13 mouse cellular contexts compared by ENCODE assay signal in the genomic region with DNA sequence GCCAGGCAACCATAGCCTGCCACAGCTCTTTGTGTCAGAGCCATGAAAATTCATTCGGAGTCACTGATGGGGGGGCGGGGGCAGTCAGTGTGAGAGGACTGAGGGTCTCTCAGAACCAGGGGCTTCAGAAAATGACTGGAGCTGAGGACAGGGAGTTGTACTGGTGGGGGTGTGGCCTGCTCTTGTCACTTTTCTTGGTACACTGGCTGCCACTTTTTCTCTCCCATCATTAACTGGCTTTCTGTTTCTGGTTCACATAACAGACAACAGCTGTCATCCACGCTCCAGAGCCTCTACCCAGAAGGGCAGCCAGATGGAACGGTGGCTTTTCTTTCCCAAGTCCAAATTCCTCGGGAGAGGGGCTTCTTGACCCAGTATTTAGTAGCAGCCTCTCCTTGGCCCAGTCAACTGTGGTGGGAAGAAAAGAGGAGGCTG. TPM values are rescaled to one million over a fixed set of nuclear protein-coding genes. Genes with fewer than 3 reads are reported as not detected.
DNase-seq lines count a peak whose midpoint lies in the region; ATAC-seq and TF ChIP-seq lines count a peak whose summit lies in the region.
"Had no signal": no experiment of that assay in that cellular context is flagged by ENCODE, and none has a peak within 500 bp of the region (broad histone marks: within the 10 kb centered on the region; RNA-seq: fewer than 3 reads in every experiment).

No protein-coding gene starts in this region.

- no peak overlapping the region for H3K9ac ChIP-seq in midbrain, embryonic 11.5 days (ENCODE audit: low read length)
- H3K9ac ChIP-seq in midbrain, embryonic 15.5 days, result no peak overlapping the region

- TF ChIP-seq POLR2A in cerebellum, adult 2 months (IDR thresholded peaks at IDR 0.05; ENCODE audit: borderline replicate concordance, insufficient read depth, low read length), result no peak

- H3K27me3 ChIP-seq in cerebellum, adult 2 months (ENCODE audit: control insufficient read depth, insufficient read depth, low read length), result no peaks in the 10 kb centered on the region; the same call in 1 of the 2 replicates
- H3K27me3 ChIP-seq in midbrain, embryonic 11.5 days (ENCODE audit: control insufficient read depth, insufficient read depth, low read length), result no peaks in the 10 kb centered on the region
- H3K27me3 ChIP-seq in midbrain, embryonic 15.5 days (replicated peaks), result no peaks in the 10 kb centered on the region

- intact Hi-C loops in gastrocnemius, adult 2 months (cut with DNase I), result no loop called here

- DNase-seq in cerebellum, postnatal 14 days, result peak; percentile 49 to 51
- DNase-seq in cerebellum, adult 2 months, result no peak
- DNase-seq in midbrain, embryonic 11.5 days (ENCODE audit: low spot score, missing footprints), result peak; percentile 86
- peak; percentile 37 for DNase-seq in kidney, postnatal 14 days
- DNase-seq in adrenal gland, postnatal 4 days (ENCODE audit: low spot score in 2 of 2), result no peak
- DNase-seq in gastrocnemius, adult 2 months, result no peak
- DNase-seq in right cerebral cortex, postnatal 4 days, result no peak
- DNase-seq: gastrocnemius, postnatal 14 days; lung, postnatal 14 days; thymus, postnatal 4 days had no signal

- no peak for TF ChIP-seq CTCF in cerebellum, adult 2 months (IDR thresholded peaks at IDR 0.05; ENCODE audit: borderline replicate concordance, insufficient read depth, low read depth, low read length)
- TF ChIP-seq CTCF in gastrocnemius, adult 2 months (IDR thresholded peaks at IDR 0.05), result no peak

- H3K4me3 ChIP-seq in cerebellum, adult 2 months (replicated peaks; ENCODE audit: insufficient read depth, low read depth, low read length), result no peak overlapping the region
- H3K4me3 ChIP-seq in midbrain, embryonic 11.5 days (ENCODE audit: low read depth, low read length), result no peak overlapping the region
- no peak overlapping the region for H3K4me3 ChIP-seq in midbrain, embryonic 15.5 days
- no peak overlapping the region for H3K4me3 ChIP-seq in gastrocnemius, adult 2 months

- no peak overlapping the region for H3K4me2 ChIP-seq in midbrain, embryonic 11.5 days
- H3K4me2 ChIP-seq in midbrain, embryonic 15.5 days, result no peak overlapping the region

- no peaks in the 10 kb centered on the region for H3K36me3 ChIP-seq in midbrain, embryonic 11.5 days (ENCODE audit: control insufficient read depth, insufficient read depth, low read length)
- H3K36me3 ChIP-seq in midbrain, embryonic 15.5 days (replicated peaks), result no peaks in the 10 kb centered on the region

- 14% methylated on average over 5 of the region's 5 CpGs for WGBS in cerebellum, adult 2 months
- 19% methylated on average over 5 of the region's 5 CpGs for WGBS in midbrain, embryonic 11.5 days
- 17% methylated on average over 5 of the region's 5 CpGs for WGBS in midbrain, embryonic 15.5 days

- no peaks in the 10 kb centered on the region for H3K9me3 ChIP-seq in midbrain, embryonic 11.5 days (ENCODE audit: control insufficient read depth, low read length)
- no peaks in the 10 kb centered on the region for H3K9me3 ChIP-seq in midbrain, embryonic 15.5 days

- H3K27ac ChIP-seq in cerebellum, adult 2 months (ENCODE audit: insufficient read depth, low read length), result no peak overlapping the region
- no peak overlapping the region for H3K27ac ChIP-seq in midbrain, embryonic 11.5 days (ENCODE audit: low read depth, low read length)
- H3K27ac ChIP-seq in midbrain, embryonic 15.5 days, result no peak overlapping the region
- no peak overlapping the region for H3K27ac ChIP-seq in gastrocnemius, adult 2 months

- peak; percentile 81 for ATAC-seq in midbrain, embryonic 11.5 days (ENCODE audit: low FRiP score)
- ATAC-seq in midbrain, embryonic 15.5 days (replicated peaks), result no peak

- no peaks in the 10 kb centered on the region for H3K4me1 ChIP-seq in cerebellum, adult 2 months (ENCODE audit: control insufficient read depth, insufficient read depth, low read length)
- H3K4me1 ChIP-seq in midbrain, embryonic 11.5 days (ENCODE audit: control insufficient read depth, insufficient read depth, low read length), result peaks cover 8% of the 10 kb centered on the region
- H3K4me1 ChIP-seq in midbrain, embryonic 15.5 days, result peaks cover 8% of the 10 kb centered on the region; the same call in 1 of the 2 replicates

RNA-seq across cellular contexts. Expression of gene Tekt1, which starts 23.8 kb away (rescaled TPM):
- 1.1 and 2.3 TPM in 2 replicates for polyA plus RNA-seq in cerebellum, adult 2 months (2012; rRNA removed)
- polyA plus RNA-seq in midbrain, embryonic 11.5 days (2014; fragmentation: Nextera tagmentation; extraction: Ambion mirVana), result 4.2 and 5.3 TPM in 2 replicates
- 9.7 and 11.2 TPM in 2 replicates for polyA plus RNA-seq in midbrain, embryonic 15.5 days (2015; fragmentation: Nextera tagmentation; extraction: Ambion mirVana)
- total RNA-seq in adrenal gland, postnatal 4 days (2021), result under 1 TPM; 0.51 to 0.62 TPM
- total RNA-seq in gastrocnemius, adult 2 months (2021), result 1 to 10 TPM in 1 of 2 experiments, under 1 TPM in 1; 0.33 to 2.6 TPM
- total RNA-seq: MEL had no signal

RNA-seq across cellular contexts. Expression of gene Fbxo39, which starts 24.2 kb away (rescaled TPM):
- polyA plus RNA-seq in cerebellum, adult 2 months (2012; rRNA removed), result not detected in 2 replicates
- polyA plus RNA-seq in midbrain, embryonic 11.5 days (2014; fragmentation: Nextera tagmentation; extraction: Ambion mirVana), result not detected in 2 replicates
- polyA plus RNA-seq in midbrain, embryonic 15.5 days (2015; fragmentation: Nextera tagmentation; extraction: Ambion mirVana), result not detected in 2 replicates
- total RNA-seq in adrenal gland, postnatal 4 days (2021), result not detected
- not detected for total RNA-seq in gastrocnemius, adult 2 months (2021)
- total RNA-seq: gastrocnemius, postnatal 14 days; left cerebral cortex, postnatal 25 days; MEL had no signal

RNA-seq across cellular contexts. Expression of gene Xaf1, which starts 37.0 kb away (rescaled TPM):
- polyA plus RNA-seq in cerebellum, adult 2 months (2012; rRNA removed), result 12.2 and 13.6 TPM in 2 replicates
- polyA plus RNA-seq in midbrain, embryonic 11.5 days (2014; fragmentation: Nextera tagmentation; extraction: Ambion mirVana), result 1.3 and 1.4 TPM in 2 replicates
- 2.0 and 2.1 TPM in 2 replicates for polyA plus RNA-seq in midbrain, embryonic 15.5 days (2015; fragmentation: Nextera tagmentation; extraction: Ambion mirVana)
- 10 to 100 TPM; 19.5 to 23.8 TPM for total RNA-seq in adrenal gland, postnatal 4 days (2021)
- total RNA-seq in gastrocnemius, adult 2 months (2021), result 1 to 10 TPM; 3.4 to 3.7 TPM

Comparison
In these comparisons a context has a peak if more than half of its experiments do, and no peak if none do; other contexts are left out.
1. DNase-seq: peak in cerebellum, postnatal 14 days (2 of 2), midbrain, embryonic 11.5 days (single experiment) and kidney, postnatal 14 days (single experiment); none in cerebellum, adult 2 months (0 of 2), adrenal gland, postnatal 4 days (0 of 2), gastrocnemius, adult 2 months (single experiment) and right cerebral cortex, postnatal 4 days (single experiment).